Mouse (Mus musculus) WW6 (cell line): Measurements from ENCODE around the gene Exo1.

Experiments used
- DNase-seq: peaks from one replicate; pipeline ENCODE4 v3.0.0-alpha.2; 2013; ENCODE audit warnings: low read depth, low spot score

Exo1 gene

GRCm38 (mm10) chr1:175880453-175881296 is at the start of gene Exo1:
Gene Exo1 (plus strand): TSS chr1:175880581.
- peak; percentile 66 for DNase-seq

GRCm38 (mm10) chr1:175855515-175855914 is 24.9 kb upstream of the Exo1 start:
- DNase-seq, result no peak

- DNase-seq, result no peak
Observed at GRCm38 (mm10) chr1:175867050-175867449, 13.3 kb upstream of the Exo1 start.

- no peak for DNase-seq
Observed at GRCm38 (mm10) chr1:175867558-175867957, 12.8 kb upstream of the Exo1 start.

GRCm38 (mm10) chr1:175870716-175871115 is 9.7 kb upstream of the Exo1 start:
- no peak for DNase-seq

GRCm38 (mm10) chr1:175872028-175872816 is 8.2 kb upstream of the Exo1 start:
- DNase-seq, result no peak

- DNase-seq, result no peak
Observed at GRCm38 (mm10) chr1:175883398-175883797, 3.0 kb downstream of the Exo1 start.

GRCm38 (mm10) chr1:175893263-175893662 is 12.9 kb downstream of the Exo1 start:
- DNase-seq, result no peak

- DNase-seq, result no peak
Observed at GRCm38 (mm10) chr1:175893726-175894125, 13.3 kb downstream of the Exo1 start.

GRCm38 (mm10) chr1:175911207-175911606 is 30.8 kb downstream of the Exo1 start:
- DNase-seq, result no peak

GRCm38 (mm10) chr1:175912038-175912437 is 31.7 kb downstream of the Exo1 start:
- no peak for DNase-seq

- no peak for DNase-seq
Observed at GRCm38 (mm10) chr1:175913728-175914303, 33.4 kb downstream of the Exo1 start.

- no peak for DNase-seq
Observed at GRCm38 (mm10) chr1:175920029-175920428, 39.6 kb downstream of the Exo1 start, which contains the start of gene Gm38100. Gene Gm38100 (plus strand): TSS chr1:175920329.

- no peak for DNase-seq
Observed at GRCm38 (mm10) chr1:175921091-175921490, 40.7 kb downstream of the Exo1 start.

- no peak for DNase-seq
Observed at GRCm38 (mm10) chr1:175923848-175924787, 43.7 kb downstream of the Exo1 start.

GRCm38 (mm10) chr1:175931391-175931790 is 51.0 kb downstream of the Exo1 start:
- DNase-seq, result no peak

GRCm38 (mm10) chr1:175936282-175936737 is 55.9 kb downstream of the Exo1 start:
- DNase-seq, result peak; percentile 67

GRCm38 (mm10) chr1:175938731-175939130 is 58.4 kb downstream of the Exo1 start:
- DNase-seq, result no peak

GRCm38 (mm10) chr1:175943168-175943567 is 62.8 kb downstream of the Exo1 start:
- DNase-seq, result no peak

- no peak for DNase-seq
Observed at GRCm38 (mm10) chr1:175946718-175947315, 66.4 kb downstream of the Exo1 start.

- no peak for DNase-seq
Observed at GRCm38 (mm10) chr1:175950421-175950820, 70.0 kb downstream of the Exo1 start.
